Mouse (Mus musculus) erythroblast, embryonic 14.5 days (primary cell): ENCODE results near the gene Fntb. TPM values are rescaled to one million over a fixed set of nuclear protein-coding genes. Genes with fewer than 3 reads are reported as not detected.

Experiments
- H3K27me3 ChIP-seq: 2 replicates; pipeline ENCODE4 v1.6.1; 2012; ENCODE audit warnings: inconsistent platforms; ENCODE audit not compliant: control insufficient read depth
- H3K36me3 ChIP-seq: 2 replicates; pipeline ENCODE4 v1.6.1; 2012; ENCODE audit warnings: mild to moderate bottlenecking, inconsistent platforms; ENCODE audit not compliant: control insufficient read depth
- H3K4me1 ChIP-seq: 2 replicates; pipeline ENCODE4 v1.6.1; 2012; ENCODE audit warnings: inconsistent platforms; ENCODE audit not compliant: control insufficient read depth
- H3K4me3 ChIP-seq: replicated peaks from 2 replicates; pipeline ENCODE3; 2012; ENCODE audit warnings: moderate library complexity, mild to moderate bottlenecking, inconsistent platforms
- H3K9me3 ChIP-seq: 2 replicates; pipeline ENCODE4 v1.6.1; 2012; ENCODE audit warnings: low read length, inconsistent platforms, mixed read lengths; ENCODE audit not compliant: control insufficient read depth
- GATA1 ChIP-seq: IDR thresholded peaks from 2 replicates; pipeline ENCODE4 v1.6.1; 2012; ENCODE audit warnings: low read length, inconsistent platforms, mixed read lengths
- TAL1 ChIP-seq: IDR thresholded peaks from 3 replicates; pipeline ENCODE4 v1.6.1; 2012; ENCODE audit warnings: low read length, inconsistent platforms, mixed read lengths
- polyA plus RNA-seq: library from polyadenylated mRNA; stranded (reverse); fragments of >175 nt; gene quantifications from 2 replicates; pipeline ENCODE4 v1.2.3, GENCODE M21; 2012

The Fntb gene
- polyA plus RNA-seq, 1 experiment: 6.1 TPM

GRCm38 (mm10) chr12:76889404-76890184 lies 124.2 kb downstream of the Fntb start:
- no peaks in the 10 kb centered on the region for H3K27me3 ChIP-seq
- H3K4me3 ChIP-seq: no peak overlapping the region
- H3K36me3 ChIP-seq: peaks cover 58% of the 10 kb centered on the region
- no peak for TF ChIP-seq GATA1
- TF ChIP-seq TAL1: no peak
- H3K9me3 ChIP-seq: no peaks in the 10 kb centered on the region
- H3K4me1 ChIP-seq: peaks cover 11% of the 10 kb centered on the region

- peaks cover 11% of the 10 kb centered on the region for H3K4me1 ChIP-seq
- no peaks in the 10 kb centered on the region for H3K9me3 ChIP-seq
- H3K4me3 ChIP-seq: no peak overlapping the region
- no peak for TF ChIP-seq GATA1
- TF ChIP-seq TAL1: no peak
- H3K27me3 ChIP-seq: no peaks in the 10 kb centered on the region
- H3K36me3 ChIP-seq: peaks cover 73% of the 10 kb centered on the region
These were observed 125.8 kb downstream of the Fntb start for GRCm38 (mm10) chr12:76891160-76891559.

GRCm38 (mm10) chr12:76892910-76893695 lies 127.7 kb downstream of the Fntb start:
- Histone ChIP-seq H3K36me3 (peaks cover 84% of the 10 kb centered on the region), H3K9me3 (no peaks in the 10 kb centered on the region), H3K4me1 (peaks cover 12% of the 10 kb centered on the region), H3K4me3 (no peak overlapping the region), H3K27me3 (no peaks in the 10 kb centered on the region)
- TF ChIP-seq GATA1 (no peak), TAL1 (no peak)

- H3K9me3 ChIP-seq: no peaks in the 10 kb centered on the region
- H3K4me3 ChIP-seq: no peak overlapping the region
- H3K27me3 ChIP-seq: no peaks in the 10 kb centered on the region
- TF ChIP-seq GATA1 (no peak), TAL1 (no peak)
- peaks cover 14% of the 10 kb centered on the region for H3K4me1 ChIP-seq
- H3K36me3 ChIP-seq: peaks cover 88% of the 10 kb centered on the region
These were observed 129.6 kb downstream of the Fntb start for GRCm38 (mm10) chr12:76894792-76895559.

GRCm38 (mm10) chr12:76895777-76896176 lies 130.4 kb downstream of the Fntb start:
- no peak overlapping the region for H3K4me3 ChIP-seq
- peaks cover 14% of the 10 kb centered on the region for H3K4me1 ChIP-seq
- no peaks in the 10 kb centered on the region for H3K27me3 ChIP-seq
- peaks cover 91% of the 10 kb centered on the region for H3K36me3 ChIP-seq
- no peaks in the 10 kb centered on the region for H3K9me3 ChIP-seq
- TF ChIP-seq TAL1: no peak
- TF ChIP-seq GATA1: no peak

- H3K27me3 ChIP-seq: no peaks in the 10 kb centered on the region
- TF ChIP-seq GATA1 (no peak), TAL1 (no peak; the same call in 2 of the 3 replicates)
- H3K4me1 ChIP-seq: peaks cover 19% of the 10 kb centered on the region
- H3K9me3 ChIP-seq: no peaks in the 10 kb centered on the region
- H3K4me3 ChIP-seq: no peak overlapping the region
- H3K36me3 ChIP-seq: peaks cover 90% of the 10 kb centered on the region
These were observed 131.2 kb downstream of the Fntb start for GRCm38 (mm10) chr12:76896566-76896965.

GRCm38 (mm10) chr12:76897006-76897405 lies 131.6 kb downstream of the Fntb start:
- TF ChIP-seq GATA1: no peak
- TF ChIP-seq TAL1: no peak

GRCm38 (mm10) chr12:76898141-76898540 lies 132.8 kb downstream of the Fntb start:
- peaks cover 93% of the 10 kb centered on the region for H3K36me3 ChIP-seq
- TF ChIP-seq TAL1 (no peak), GATA1 (no peak)
- H3K9me3 ChIP-seq: no peaks in the 10 kb centered on the region
- H3K4me3 ChIP-seq: no peak overlapping the region
- H3K27me3 ChIP-seq: no peaks in the 10 kb centered on the region
- peaks cover 35% of the 10 kb centered on the region for H3K4me1 ChIP-seq

More at GRCm38 (mm10) chr12:76897006-76897405, 131.6 kb downstream of the Fntb start:
- H3K9me3 ChIP-seq: no peaks in the 10 kb centered on the region
- peaks cover 23% of the 10 kb centered on the region for H3K4me1 ChIP-seq
- peaks cover 90% of the 10 kb centered on the region for H3K36me3 ChIP-seq
- no peak overlapping the region for H3K4me3 ChIP-seq
- no peaks in the 10 kb centered on the region for H3K27me3 ChIP-seq
